Mouse (Mus musculus): ENCODE data around the gene Ube2cbp. TPM values are rescaled to one million over a fixed set of nuclear protein-coding genes. Genes with fewer than 3 reads are reported as not detected.
A peak's percentile ranks its signal among the peaks of the same experiment; 100 is the strongest.

Gene Ube2cbp
- total RNA-seq, 2 experiments from 2014 or later, result 4.0 to 5.2 TPM

DNA sequence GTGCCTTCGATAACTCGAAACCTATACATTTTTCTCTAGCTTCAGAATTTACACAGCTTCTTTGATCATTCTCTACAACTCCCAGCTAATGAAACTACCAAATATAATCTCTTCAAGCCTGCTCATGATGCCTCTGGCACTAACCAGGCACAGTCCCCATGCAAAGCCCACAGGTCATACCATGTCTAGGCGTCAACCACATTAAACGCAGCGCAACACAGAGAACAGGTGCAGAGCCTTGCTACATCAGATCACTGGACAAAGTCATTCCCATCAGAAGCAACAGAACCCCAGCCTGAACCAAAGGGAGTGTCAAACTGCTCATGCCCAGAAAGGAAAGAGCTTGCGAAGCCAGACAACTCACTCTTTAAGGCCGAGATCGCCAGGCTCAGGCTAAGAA is 28.1 kb downstream of the Ube2cbp start:
- no peak for ATAC-seq (replicated peaks; ENCODE audit: poor library complexity)

DNA sequence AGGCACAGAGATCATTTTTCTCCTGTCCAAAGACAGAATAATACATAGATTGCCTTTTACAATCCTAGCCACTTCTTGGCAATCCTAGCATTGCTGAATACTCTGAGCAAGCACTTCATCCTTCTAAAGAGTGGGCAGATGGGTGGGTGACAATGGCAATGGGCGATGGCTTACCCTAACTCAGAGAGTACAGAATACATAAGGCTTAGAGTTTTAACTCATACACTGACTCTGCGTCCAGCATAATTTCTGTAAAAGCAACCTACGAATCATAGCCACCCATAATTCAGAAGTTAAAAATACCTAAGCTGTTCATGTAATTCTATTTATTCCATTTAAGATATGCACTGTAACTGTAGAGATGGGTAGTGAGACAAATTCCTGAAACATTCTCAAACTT is 29.2 kb downstream of the Ube2cbp start:
- no peak for ATAC-seq (replicated peaks; ENCODE audit: poor library complexity)

DNA sequence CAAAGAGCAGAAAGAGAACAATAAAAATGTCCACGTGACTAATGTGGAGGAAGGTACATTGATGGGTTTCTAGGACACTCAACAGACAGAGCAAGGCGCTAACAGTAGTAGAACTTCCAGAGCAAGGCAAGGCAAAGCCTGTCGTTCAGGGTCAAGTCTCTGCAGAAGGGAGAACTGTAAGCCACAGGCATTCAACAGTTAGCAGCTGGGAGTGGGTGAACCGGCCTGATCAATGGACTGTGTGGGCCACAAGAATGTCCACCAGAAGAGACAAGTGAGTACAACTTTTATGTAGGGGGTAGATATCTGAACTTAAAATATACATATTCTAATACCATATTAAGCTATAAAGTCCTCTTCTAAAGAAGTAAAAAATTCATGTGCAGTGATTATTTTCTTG is 41.4 kb downstream of the Ube2cbp start:
- no peak for ATAC-seq (replicated peaks; ENCODE audit: poor library complexity)

DNA sequence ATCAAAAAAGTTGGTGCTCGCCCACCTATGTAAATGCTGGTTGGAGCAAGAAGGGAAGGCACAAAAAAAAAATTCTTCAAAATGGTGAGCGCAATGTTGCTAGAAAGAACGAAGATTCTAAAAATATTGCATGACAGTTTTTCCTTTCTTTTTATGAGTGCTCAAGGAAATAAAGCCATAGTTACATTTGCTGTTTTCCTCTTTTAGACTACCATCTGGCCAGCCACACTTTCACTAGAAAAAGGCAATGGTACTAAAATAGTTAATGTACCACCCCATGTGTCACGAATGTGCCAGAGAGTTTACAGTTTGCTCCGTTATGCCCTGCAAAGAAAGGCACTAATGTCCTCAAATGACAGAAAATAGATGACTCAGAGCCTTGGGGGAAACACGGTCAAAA is 45.4 kb downstream of the Ube2cbp start:
- ATAC-seq (replicated peaks; ENCODE audit: poor library complexity), result no peak

DNA sequence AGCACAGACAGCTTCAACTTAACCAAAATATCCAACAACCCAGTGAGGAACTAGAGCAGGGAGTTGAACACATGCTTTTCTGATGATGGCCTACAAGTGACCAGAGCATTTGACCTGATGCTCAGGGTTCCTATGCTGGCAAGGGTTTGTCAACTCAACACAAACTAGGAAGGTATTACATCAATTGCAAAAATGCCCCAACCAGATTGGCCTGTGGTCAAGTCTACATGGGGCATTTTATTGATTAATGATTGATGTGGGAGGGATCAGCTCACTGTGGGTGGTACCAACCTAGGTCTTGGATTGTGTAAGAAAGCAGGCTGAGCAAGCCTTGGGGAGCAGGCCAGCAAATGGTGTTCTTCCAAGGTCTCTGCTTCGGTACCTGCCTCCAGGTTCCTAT is 46.8 kb downstream of the Ube2cbp start:
- no peak for ATAC-seq (replicated peaks; ENCODE audit: poor library complexity)

DNA sequence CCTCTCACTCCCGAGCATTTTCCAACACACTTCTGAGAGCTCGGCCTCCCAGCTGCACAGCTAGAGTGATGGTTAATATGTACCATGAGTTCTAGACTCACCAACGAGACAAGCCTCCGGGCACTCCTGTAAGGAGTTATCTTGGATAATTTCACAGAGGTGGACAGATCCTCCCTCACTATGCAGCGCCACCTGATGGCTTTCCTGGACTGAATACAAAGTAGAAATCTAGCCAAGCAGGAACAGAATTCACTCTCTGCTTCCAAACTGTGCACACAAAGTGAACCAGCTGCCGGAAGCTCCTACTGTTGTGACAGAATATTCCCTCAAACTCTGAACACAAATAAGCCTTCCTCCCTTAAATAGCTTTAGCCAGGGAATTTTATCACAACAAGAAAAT is 69.0 kb downstream of the Ube2cbp start:
- no peak for ATAC-seq (replicated peaks; ENCODE audit: poor library complexity)

DNA sequence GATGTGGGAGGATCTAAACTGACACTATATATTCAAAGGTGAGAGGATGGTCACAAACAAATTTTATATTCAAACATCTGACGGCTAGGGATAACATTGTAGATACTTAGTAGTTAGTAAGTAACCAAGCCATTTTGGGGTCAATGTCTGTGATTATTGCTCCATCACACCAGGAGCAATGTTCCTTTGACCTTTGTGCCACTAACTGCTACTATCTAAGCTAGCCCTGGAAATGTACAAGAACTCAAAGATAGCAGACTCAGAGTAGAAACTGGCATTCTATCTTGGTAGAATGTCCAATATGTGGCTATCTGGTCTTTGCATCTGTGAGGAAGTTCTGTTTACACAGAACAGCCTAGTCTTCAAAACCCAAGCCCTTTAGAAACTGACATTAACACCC is 69.7 kb downstream of the Ube2cbp start:
- no peak for ATAC-seq (replicated peaks; ENCODE audit: poor library complexity)

DNA sequence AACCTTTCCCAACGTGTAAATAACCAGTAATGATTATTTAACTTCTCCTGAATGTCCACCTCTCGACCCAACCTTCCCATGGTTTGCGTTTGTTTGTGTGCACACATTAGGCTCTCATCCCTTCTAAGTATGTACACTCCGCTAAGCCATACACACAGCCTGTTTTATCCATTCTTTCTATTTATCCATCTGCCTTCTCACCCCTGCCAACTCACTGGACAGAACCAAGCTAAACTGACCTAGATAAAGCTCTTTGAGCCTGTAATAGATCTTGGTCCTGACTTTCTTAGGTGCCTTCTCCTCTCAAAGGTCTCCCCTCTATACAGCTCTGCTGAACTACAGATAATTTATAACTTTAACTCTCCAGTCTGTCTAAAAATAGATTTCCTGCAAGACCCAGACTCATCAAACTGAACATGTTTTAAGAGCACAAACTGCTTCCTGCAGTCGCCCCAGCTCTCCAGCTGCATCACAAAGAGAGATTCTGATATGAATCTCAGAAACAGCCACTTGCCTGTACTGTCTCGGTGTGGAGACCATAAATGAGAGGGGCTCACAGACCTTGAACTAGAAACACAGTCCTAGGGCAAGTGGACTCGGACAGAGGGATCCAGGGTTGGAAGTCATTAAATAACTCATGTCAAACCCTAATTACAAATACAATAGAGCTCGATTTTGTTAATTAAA is 71.0 kb downstream of the Ube2cbp start:
- ATAC-seq (replicated peaks; ENCODE audit: poor library complexity), result peak; percentile 39

DNA sequence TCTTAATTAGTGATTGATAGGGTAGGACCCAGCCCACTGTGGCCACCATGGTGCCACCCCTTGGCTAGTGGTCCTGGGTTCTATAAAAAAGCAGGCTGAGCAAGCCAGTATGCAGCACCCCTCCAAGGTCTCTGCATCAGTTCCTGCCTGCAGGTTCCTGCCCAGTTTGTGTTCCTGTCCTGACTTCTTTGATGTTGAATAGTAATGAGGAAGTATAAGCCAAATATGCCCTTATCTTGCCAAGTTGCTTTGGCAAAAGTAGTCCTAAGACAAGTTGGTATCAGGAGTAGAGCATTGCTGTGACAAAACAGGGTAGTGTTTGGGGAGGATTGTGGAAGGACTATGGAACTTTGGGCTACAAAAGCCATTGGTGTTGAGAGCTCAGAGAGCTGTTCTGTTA is 73.3 kb downstream of the Ube2cbp start:
- no peak for ATAC-seq (replicated peaks; ENCODE audit: poor library complexity)

DNA sequence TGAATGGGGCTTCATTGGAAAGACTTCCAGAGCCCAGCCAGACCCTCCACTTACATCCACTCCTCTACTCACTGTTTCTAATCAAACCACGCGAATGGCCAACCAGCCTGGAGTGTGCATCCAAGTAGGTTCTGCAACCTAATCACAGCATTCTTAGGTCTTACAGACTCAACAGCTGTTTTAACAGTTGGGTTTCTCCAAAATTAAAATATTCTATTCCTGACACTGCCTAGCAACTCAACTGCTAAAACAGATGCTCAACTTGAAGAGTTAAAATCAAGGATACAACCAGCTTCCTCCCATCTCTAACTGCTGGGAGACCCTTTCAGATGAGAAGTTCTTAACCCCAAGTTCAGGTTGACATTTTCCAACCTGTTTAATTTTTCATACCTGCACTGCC is 74.0 kb downstream of the Ube2cbp start:
- no peak for ATAC-seq (replicated peaks; ENCODE audit: poor library complexity)

DNA sequence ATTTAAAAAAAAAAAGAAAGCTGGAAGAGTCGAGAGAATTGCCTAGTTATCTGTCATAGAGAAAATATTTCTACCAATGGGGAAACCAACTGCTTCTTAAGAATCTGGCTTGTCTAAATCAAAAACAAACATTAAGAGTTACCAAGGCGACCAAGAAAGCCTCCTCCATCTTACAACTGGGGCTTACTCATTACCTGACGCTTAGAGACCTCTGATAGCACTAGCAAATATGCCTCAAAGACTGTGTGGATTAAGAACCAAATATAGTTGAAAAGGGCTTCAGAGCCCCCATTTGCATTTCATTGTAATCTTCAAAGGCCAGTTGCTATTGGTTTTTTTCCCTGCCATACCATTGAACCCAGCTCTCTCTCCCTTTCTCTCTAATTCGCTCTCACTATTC is 76.2 kb downstream of the Ube2cbp start:
- ATAC-seq (replicated peaks; ENCODE audit: poor library complexity), result no peak

DNA sequence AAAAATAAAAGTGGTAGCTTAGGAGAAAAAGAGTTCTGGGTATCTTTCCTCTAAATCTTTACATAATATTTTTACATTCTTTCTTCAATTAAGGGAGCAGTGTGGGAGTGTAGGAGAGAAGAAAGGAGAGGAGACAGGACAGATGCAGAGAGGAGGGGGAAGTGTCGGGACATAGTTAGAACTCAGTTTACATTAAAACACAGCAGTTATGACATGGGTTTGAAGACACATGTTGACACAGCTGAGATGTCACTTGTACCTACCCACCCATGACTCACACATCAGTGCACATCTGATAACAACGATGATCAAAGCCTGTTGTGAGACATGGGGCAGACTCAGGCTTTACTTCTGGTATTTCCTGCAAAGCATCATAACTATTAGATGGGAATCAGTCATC is 87.8 kb downstream of the Ube2cbp start:
- ATAC-seq (replicated peaks; ENCODE audit: poor library complexity), result no peak

DNA sequence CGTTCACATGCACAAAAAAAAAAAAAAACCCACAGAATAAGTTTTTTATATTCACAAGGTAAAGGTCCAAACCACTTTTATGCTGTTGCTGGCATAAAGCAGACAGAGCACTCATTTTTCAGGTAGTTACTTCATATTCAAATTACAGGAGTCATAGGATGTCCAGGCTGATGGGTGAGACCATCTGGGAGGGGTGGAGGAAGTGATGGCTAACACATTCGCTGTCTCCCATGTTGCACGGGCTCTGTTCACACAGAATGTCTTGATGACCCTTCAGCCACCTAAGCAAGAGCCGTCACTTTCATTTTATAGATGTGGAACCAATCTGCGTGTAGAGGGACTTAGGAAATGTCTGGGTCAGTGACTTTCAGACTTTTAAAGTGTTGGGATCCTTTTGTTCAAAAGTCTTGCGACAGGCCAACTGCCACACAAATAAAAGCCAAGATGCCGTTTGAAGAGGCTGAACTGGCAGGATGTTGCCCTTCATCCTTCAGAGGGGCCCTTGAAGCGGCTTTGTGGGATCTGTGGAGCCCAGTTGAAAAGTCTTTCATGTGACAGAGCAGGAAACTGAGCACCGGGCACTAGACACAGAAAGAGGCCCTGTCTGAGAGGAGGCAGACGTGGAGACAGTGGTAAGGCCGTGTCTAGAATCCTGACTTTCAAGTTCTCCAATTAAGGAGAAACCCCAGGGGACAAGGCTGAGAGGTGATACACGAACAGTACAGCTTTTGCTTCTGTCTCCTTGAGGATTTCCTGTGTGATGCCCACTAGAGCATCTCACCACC is 91.8 kb downstream of the Ube2cbp start:
- ATAC-seq (replicated peaks; ENCODE audit: poor library complexity), result peak; percentile 73

DNA sequence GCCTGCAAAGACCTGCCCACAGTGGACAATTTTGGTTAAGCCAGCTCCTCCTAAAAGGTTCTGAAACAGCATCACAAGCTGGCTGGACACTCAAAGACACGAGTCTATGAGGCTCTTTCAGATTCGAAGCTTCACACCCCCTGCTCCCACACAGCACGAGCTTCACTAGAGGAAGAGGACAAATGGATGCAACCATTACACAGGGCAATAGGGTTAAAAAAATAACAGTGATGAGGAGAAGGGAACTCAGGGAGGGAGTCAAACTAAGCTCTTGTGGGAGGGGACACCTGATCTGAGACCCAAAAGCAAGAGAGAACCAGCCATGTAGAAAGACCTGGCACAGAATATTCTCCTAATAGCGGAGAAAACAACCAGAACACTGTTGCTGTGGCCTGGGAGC is 95.5 kb downstream of the Ube2cbp start:
- no peak for ATAC-seq (replicated peaks; ENCODE audit: poor library complexity)

DNA sequence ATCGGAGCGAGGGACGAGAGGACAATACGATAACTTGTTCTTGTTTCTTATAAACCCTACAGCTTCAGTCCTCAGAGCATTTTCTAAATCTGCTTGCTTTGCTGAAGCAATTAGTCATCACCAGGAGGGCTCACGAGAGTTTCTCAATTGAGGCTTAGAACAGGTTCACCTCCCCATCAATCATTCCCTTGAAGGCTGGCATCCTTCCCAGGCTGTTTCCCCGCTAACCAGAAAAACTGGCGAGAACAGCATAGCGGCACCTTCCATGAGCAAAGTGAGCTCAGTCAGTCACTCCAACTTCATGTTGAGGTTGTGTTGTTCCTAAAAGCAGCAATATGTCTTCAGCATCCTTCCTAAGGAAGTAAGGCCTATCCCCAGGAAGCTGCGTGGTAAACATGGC is 104.2 kb downstream of the Ube2cbp start:
- 0 out of 2 replicates have a peak, but pooled peaks have one; percentile 7 for ATAC-seq (replicated peaks; ENCODE audit: poor library complexity)

DNA sequence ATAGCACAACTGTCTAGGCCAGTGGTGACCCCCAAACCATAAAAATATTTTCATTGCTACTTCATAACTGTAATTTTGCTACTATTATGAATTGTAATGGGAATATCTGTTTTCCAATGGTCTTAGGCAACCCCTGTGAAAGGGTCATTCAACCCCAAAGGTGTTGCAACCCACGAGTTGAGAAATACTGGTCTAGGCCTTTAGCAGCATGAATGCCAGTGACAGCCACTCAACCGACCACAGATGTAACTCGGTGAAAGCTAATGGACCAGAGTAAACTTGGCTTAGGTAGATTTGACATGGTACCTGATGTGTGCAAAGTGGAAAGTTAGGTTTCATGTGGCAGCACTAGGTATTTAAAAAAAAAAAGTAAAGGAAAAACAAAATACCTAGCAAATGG is 108.9 kb downstream of the Ube2cbp start:
- ATAC-seq (replicated peaks; ENCODE audit: poor library complexity), result peak; percentile 95

DNA sequence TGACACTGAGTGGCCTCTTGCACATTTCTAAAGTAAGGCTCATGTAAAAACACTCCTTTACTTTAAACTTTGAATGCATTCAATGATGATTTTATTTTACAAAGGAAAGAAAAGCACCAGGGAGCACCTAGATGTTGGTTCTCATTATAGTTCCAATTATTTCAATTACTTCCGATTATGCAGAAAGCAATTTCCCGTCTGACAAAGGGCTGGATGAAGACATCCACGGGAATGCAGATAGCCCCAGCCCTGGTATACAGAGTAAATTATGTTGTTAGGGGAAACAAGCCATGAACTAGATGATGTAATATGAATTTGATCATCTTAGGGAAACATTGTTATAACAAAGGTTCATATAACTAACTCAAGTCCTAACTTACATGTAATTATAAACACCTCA is 113.3 kb downstream of the Ube2cbp start:
- no peak for ATAC-seq (replicated peaks; ENCODE audit: poor library complexity)

DNA sequence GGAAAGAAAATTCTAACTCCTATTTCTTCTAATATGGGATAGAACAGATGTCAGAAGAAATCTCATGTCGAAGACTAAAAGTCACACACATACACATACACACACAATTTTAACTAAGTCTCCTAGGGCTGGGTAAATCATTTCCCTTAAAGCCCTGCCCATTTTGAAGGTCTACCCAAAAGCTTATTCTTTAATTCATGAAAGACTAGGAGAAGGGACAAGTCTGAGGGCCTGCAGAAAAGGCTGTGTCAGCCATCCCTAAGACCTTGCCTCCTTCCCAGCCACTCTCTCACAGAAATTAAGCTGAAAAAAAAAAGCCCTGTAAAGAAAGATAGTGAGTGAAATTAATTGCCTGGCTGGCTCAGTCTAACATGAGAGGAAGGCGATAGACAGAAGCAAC is 128.0 kb downstream of the Ube2cbp start:
- no peak for ATAC-seq (replicated peaks; ENCODE audit: poor library complexity)

DNA sequence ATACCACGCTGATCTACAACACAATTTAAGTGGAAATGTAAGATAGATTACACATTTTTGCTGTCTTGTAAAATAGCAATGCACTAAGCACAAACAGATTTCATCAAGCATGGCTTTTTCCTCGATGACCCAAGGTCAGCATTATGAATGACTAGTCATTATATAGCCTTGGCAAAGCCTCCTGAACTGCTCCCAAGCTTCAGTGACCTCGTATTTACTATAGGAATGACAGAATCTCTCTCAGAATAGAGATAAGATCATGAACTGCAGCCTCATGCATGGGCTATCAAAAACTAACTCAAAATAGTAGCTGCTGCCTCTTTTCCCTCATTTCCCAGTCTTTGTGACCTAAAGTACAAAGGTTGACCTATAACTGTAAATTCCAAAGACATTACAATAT is 128.4 kb downstream of the Ube2cbp start:
- no peak for ATAC-seq (replicated peaks; ENCODE audit: poor library complexity)

DNA sequence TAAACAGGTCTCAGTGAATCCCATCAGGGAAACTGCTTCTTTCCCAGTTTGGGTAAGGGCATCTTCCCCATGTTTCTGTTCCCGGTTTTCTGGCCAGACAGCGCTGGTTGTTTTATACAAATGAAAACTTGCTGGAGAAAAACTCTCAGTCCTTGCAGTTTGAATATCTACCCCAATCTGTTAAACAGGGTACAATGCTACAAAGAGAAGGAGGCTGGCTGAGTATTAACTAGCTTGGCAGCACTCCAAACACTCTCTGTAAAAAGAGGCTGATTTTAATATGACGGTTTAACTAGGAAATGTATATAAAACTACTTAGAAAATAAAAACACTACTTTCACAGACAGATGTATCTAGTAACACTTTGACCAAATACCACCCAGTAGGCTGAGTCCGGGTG is 129.2 kb downstream of the Ube2cbp start:
- no peak for ATAC-seq (replicated peaks; ENCODE audit: poor library complexity)

DNA sequence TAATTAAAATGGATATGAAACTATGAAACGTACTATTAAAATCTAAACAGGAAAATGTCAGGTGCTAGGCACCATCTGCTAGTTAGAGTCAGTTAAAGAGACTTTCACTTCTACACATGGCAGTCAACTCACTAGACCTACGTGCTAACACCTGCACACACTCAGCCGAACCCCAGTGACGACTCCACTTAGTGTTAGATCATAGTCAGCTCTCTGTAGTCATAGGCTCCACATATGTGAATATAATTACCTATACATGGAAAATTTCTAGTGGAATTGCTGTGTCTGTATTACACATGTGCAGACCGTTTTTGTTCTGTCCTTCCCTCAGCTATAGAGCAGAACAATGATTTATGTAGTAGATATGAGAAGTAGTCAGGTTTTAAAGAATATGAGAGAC is 130.4 kb downstream of the Ube2cbp start:
- ATAC-seq (replicated peaks; ENCODE audit: poor library complexity), result no peak

DNA sequence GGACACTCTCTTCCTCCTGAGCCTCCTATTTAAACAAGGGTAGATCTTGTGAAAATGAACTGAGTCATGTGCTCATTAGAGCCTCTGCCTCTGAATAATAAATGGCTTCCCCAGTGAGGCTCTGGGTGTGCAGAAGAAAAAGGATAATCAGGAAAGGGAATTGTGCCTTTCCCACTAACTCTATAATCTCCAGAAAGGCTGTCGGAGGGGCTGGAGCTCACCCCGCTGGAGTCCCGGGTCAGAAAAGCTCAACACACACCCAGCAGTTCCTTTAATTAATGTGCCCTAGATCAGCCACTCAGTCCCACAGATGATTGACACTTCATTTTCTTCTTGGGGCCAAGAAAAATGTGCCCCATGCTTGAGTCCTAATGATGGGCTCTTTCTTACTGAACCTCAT is 134.2 kb downstream of the Ube2cbp start:
- ATAC-seq (replicated peaks; ENCODE audit: poor library complexity), result no peak

DNA sequence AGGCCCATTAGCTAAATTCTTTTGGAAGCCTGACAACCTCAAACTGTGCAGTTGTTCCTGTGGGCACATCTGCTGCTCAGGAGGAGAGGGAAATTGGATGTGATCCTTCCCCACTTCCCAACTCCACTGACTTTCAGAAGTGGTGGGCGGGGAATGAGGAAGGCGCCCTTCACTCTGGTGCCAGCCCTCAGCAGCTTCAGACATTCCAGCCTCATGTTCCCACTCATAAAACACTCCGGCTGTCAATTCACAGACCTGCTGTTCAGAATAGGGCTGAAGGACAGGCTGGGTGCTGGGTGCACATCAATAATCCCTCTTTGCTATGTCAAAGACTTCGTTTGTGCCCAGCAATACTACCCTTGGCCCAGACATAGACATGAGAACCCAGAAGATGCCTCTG is 136.5 kb downstream of the Ube2cbp start:
- no peak for ATAC-seq (replicated peaks; ENCODE audit: poor library complexity)

All from megakaryocyte progenitor cell, adult 5-6 weeks (primary cell).